Mouse (Mus musculus): Measurements from ENCODE around the gene Syt9.

DNA sequence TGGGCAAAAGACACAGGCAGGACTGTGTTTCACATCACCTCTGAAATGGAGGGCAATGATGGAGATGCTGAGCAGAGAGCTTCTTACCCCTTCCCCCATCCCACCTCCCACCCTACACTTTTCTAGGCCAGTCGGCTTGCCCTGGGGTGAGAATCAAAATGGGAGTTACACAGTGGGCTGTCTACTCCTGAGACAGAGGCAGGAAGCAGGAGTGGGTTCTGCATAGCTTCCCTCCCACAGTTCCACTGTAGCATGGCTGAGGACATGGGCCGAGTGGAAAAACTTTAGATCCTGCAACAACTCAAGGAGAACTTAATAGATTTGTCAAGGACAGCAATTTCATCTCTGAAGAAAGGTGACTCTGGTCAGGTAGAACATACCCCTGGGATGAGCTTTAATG is 84.1 kb downstream of the Syt9 start:
- TF ChIP-seq POLR2A (IDR thresholded peaks at IDR 0.05; ENCODE audit: insufficient read depth, low read depth, low read length) (no peak), CTCF (IDR thresholded peaks at IDR 0.05) (no peak)

All from heart, adult 2 months (tissue).